ENCODE assay signal across 26 mouse cellular contexts in genomic region chr12:65455683-65456082, GRCm38 (mm10).
"Had no signal": no experiment of that assay in that cellular context is flagged by ENCODE, and none has a peak within 500 bp of the region (broad histone marks: within the 10 kb centered on the region; RNA-seq: fewer than 3 reads in every experiment).

No protein-coding gene starts in this region.

- H3K4me3 ChIP-seq: embryonic facial prominence, embryonic 10.5 days; embryonic facial prominence, embryonic 12.5 days; embryonic facial prominence, embryonic 13.5 days; embryonic facial prominence, embryonic 15.5 days; erythroblast, embryonic 14.5 days; forebrain, embryonic 10.5 days; forebrain, embryonic 12.5 days; forebrain, embryonic 13.5 days; forebrain, embryonic 15.5 days; gastrocnemius, adult 2 months; heart, adult 2 months had no signal

- H3K4me2 ChIP-seq: embryonic facial prominence, embryonic 12.5 days; embryonic facial prominence, embryonic 13.5 days; embryonic facial prominence, embryonic 15.5 days; forebrain, embryonic 12.5 days; forebrain, embryonic 13.5 days; forebrain, embryonic 15.5 days had no signal

- ATAC-seq: forebrain, embryonic 13.5 days; forebrain, embryonic 14.5 days; forebrain, embryonic 15.5 days; forebrain, embryonic 16.5 days; forebrain, postnatal 0 days had no signal

- H3K9me3 ChIP-seq: embryonic facial prominence, embryonic 10.5 days; embryonic facial prominence, embryonic 12.5 days; embryonic facial prominence, embryonic 13.5 days; embryonic facial prominence, embryonic 15.5 days; forebrain, embryonic 10.5 days; forebrain, embryonic 12.5 days; forebrain, embryonic 13.5 days; forebrain, embryonic 15.5 days had no signal

- H3K27ac ChIP-seq: embryonic facial prominence, embryonic 10.5 days; embryonic facial prominence, embryonic 12.5 days; embryonic facial prominence, embryonic 13.5 days; embryonic facial prominence, embryonic 15.5 days; forebrain, embryonic 10.5 days; forebrain, embryonic 12.5 days; forebrain, embryonic 13.5 days; forebrain, embryonic 15.5 days; gastrocnemius, adult 2 months; heart, adult 2 months had no signal

- H3K27me3 ChIP-seq: embryonic facial prominence, embryonic 12.5 days; embryonic facial prominence, embryonic 13.5 days; embryonic facial prominence, embryonic 15.5 days; forebrain, embryonic 12.5 days; forebrain, embryonic 13.5 days; forebrain, embryonic 15.5 days had no signal

- H3K36me3 ChIP-seq: embryonic facial prominence, embryonic 10.5 days; embryonic facial prominence, embryonic 12.5 days; embryonic facial prominence, embryonic 13.5 days; embryonic facial prominence, embryonic 15.5 days; forebrain, embryonic 10.5 days; forebrain, embryonic 12.5 days; forebrain, embryonic 15.5 days had no signal

- H3K4me1 ChIP-seq: embryonic facial prominence, embryonic 10.5 days; embryonic facial prominence, embryonic 12.5 days; embryonic facial prominence, embryonic 13.5 days; embryonic facial prominence, embryonic 15.5 days; forebrain, embryonic 10.5 days; forebrain, embryonic 12.5 days; forebrain, embryonic 13.5 days; forebrain, embryonic 15.5 days had no signal

- H3K9ac ChIP-seq: embryonic facial prominence, embryonic 12.5 days; embryonic facial prominence, embryonic 13.5 days; embryonic facial prominence, embryonic 15.5 days; forebrain, embryonic 12.5 days; forebrain, embryonic 13.5 days; forebrain, embryonic 15.5 days; forebrain, postnatal 0 days had no signal

- DNase-seq: cerebellum, adult 9-10 months; cerebellum, adult 9-11 months; cerebellum, postnatal 10 days; cerebellum, postnatal 14 days; cerebellum, postnatal 25 days; cerebellum, postnatal 36 days; forebrain, postnatal 0 days; gastrocnemius, adult 2 months; gastrocnemius, postnatal 10 days; gastrocnemius, postnatal 14 days; gastrocnemius, postnatal 25 days; gastrocnemius, postnatal 36 days; heart, adult 11 months; heart, adult 18-20 months; heart, adult 2 months had no signal
